Mouse (Mus musculus) T-helper 1 cell (primary cell): ENCODE data around the gene Elp5.
"Not testable (repeated sequence)": the region's sequence is repeated elsewhere in the genome, so short reads cannot be mapped to it uniquely, and the experiment has no call there.

Source experiments
- in situ Hi-C: fragments of 300-600 bp; cut with MboI, MseI; formaldehyde crosslinking; loops from one replicate; pipeline ENCODE4 v1.15.1; 2025; ENCODE audit warnings: high pct_unique_total_duplicates

Gene Elp5

GRCm38 (mm10) chr11:69936156-69936555 is 46.2 kb downstream of the Elp5 start:
- in situ Hi-C loops: no loop called here

GRCm38 (mm10) chr11:69935137-69935879 is 47.0 kb downstream of the Elp5 start, which contains the start of gene Ybx2:
Ybx2 (plus strand) TSS chr11:69935796.
- in situ Hi-C loops: no loop called here

- in situ Hi-C loops: no loop called here
These were observed 47.6 kb downstream of the Elp5 start for GRCm38 (mm10) chr11:69934681-69935080.

GRCm38 (mm10) chr11:69934169-69934568 is 48.1 kb downstream of the Elp5 start:
- in situ Hi-C loops: no loop called here

GRCm38 (mm10) chr11:69933066-69933465 is 49.3 kb downstream of the Elp5 start:
- in situ Hi-C loops: no loop called here

GRCm38 (mm10) chr11:69932254-69932653 is 50.1 kb downstream of the Elp5 start:
- in situ Hi-C loops: no loop called here

GRCm38 (mm10) chr11:69931769-69932168 is 50.5 kb downstream of the Elp5 start:
- in situ Hi-C loops: no loop called here

GRCm38 (mm10) chr11:69930967-69931537 is 51.3 kb downstream of the Elp5 start:
- in situ Hi-C loops: no loop called here

- in situ Hi-C loops: not testable (repeated sequence)
These were observed 52.1 kb downstream of the Elp5 start for GRCm38 (mm10) chr11:69930176-69930575.

GRCm38 (mm10) chr11:69929712-69930111 is 52.6 kb downstream of the Elp5 start:
- in situ Hi-C loops: no loop called here

GRCm38 (mm10) chr11:69927501-69927900 is 54.8 kb downstream of the Elp5 start:
- in situ Hi-C loops: no loop called here

- in situ Hi-C loops: no loop called here
These were observed 59.5 kb downstream of the Elp5 start for GRCm38 (mm10) chr11:69922796-69923195.

GRCm38 (mm10) chr11:69922012-69922756 is 60.1 kb downstream of the Elp5 start:
- in situ Hi-C loops: no loop called here

GRCm38 (mm10) chr11:69921114-69922011 is 61.0 kb downstream of the Elp5 start, which contains the start of gene Eif5a:
Eif5a (minus strand) TSS chr11:69921958.
- in situ Hi-C loops: no loop called here

- in situ Hi-C loops: no loop called here
These were observed 61.9 kb downstream of the Elp5 start for GRCm38 (mm10) chr11:69920266-69921031.

GRCm38 (mm10) chr11:69919661-69920265 is 62.6 kb downstream of the Elp5 start:
- in situ Hi-C loops: no loop called here

GRCm38 (mm10) chr11:69919053-69919452 is 63.3 kb downstream of the Elp5 start:
- in situ Hi-C loops: no loop called here
